Mouse (Mus musculus) 416B (cell line): ENCODE data around the gene Cpt1a.

Experiments used
- DNase-seq: peaks from one replicate; pipeline ENCODE4 v3.0.0; 2011; ENCODE audit warnings: low read depth

Cpt1a gene

GRCm38 (mm10) chr19:3322261-3322969 is at the start of gene Cpt1a:
Gene Cpt1a, plus strand, starts transcription at chr19:3322334.
- DNase-seq: peak; percentile 92

- no peak for DNase-seq
These were observed 48.8 kb upstream of the Cpt1a start for GRCm38 (mm10) chr19:3273331-3273730.

- DNase-seq: no peak
These were observed 46.3 kb upstream of the Cpt1a start for GRCm38 (mm10) chr19:3275744-3276365.

- peak; percentile 34 for DNase-seq
These were observed 40.2 kb upstream of the Cpt1a start for GRCm38 (mm10) chr19:3281886-3282285.

GRCm38 (mm10) chr19:3282572-3283467 is 39.3 kb upstream of the Cpt1a start, which contains the start of the genes Mrpl21 and Ighmbp2:
Gene Mrpl21, plus strand, starts transcription at chr19:3282901.
Gene Ighmbp2, minus strand, starts transcription at chr19:3283017.
- DNase-seq: peak; percentile 90

GRCm38 (mm10) chr19:3289006-3289405 is 33.1 kb upstream of the Cpt1a start:
- DNase-seq: no peak

GRCm38 (mm10) chr19:3292028-3292427 is 30.1 kb upstream of the Cpt1a start:
- peak; percentile 63 for DNase-seq

- DNase-seq: no peak
These were observed 29.1 kb upstream of the Cpt1a start for GRCm38 (mm10) chr19:3292993-3293392.

- DNase-seq: no peak
These were observed 26.9 kb upstream of the Cpt1a start for GRCm38 (mm10) chr19:3295245-3295644.

- DNase-seq: no peak
These were observed 25.1 kb upstream of the Cpt1a start for GRCm38 (mm10) chr19:3297034-3297433.

GRCm38 (mm10) chr19:3297775-3298174 is 24.4 kb upstream of the Cpt1a start:
- no peak for DNase-seq

- peak; percentile 78 for DNase-seq
These were observed 18.1 kb upstream of the Cpt1a start for GRCm38 (mm10) chr19:3304017-3304416.

- no peak for DNase-seq
These were observed 14.8 kb upstream of the Cpt1a start for GRCm38 (mm10) chr19:3307175-3307949.

- no peak for DNase-seq
These were observed 2.8 kb upstream of the Cpt1a start for GRCm38 (mm10) chr19:3319341-3319740.

GRCm38 (mm10) chr19:3320086-3320485 is 2.0 kb upstream of the Cpt1a start:
- no peak for DNase-seq

- DNase-seq: peak; percentile 90
These were observed 1.3 kb upstream of the Cpt1a start for GRCm38 (mm10) chr19:3320801-3321200.

- DNase-seq: peak; percentile 97
These were observed 517 bp upstream of the Cpt1a start for GRCm38 (mm10) chr19:3321617-3322016.

- peak; percentile 86 for DNase-seq
These were observed 1.1 kb downstream of the Cpt1a start for GRCm38 (mm10) chr19:3323201-3323621.

GRCm38 (mm10) chr19:3323753-3324270 is 1.7 kb downstream of the Cpt1a start:
- peak; percentile 70 for DNase-seq

- peak; percentile 73 for DNase-seq
These were observed 2.2 kb downstream of the Cpt1a start for GRCm38 (mm10) chr19:3324271-3324811.
